Mouse (Mus musculus) forebrain, embryonic 14.5 days (tissue): ENCODE measurements around the gene Ddx11. TPM values are rescaled to one million over a fixed set of nuclear protein-coding genes. Genes with fewer than 3 reads are reported as not detected.

ENCODE experiments used
- ATAC-seq: fragments of 200-750 bp; cut with Nextera tagmentation; 2 replicates; pipeline ENCODE4 v1.8.0; 2017; ENCODE audit warnings: mild to moderate bottlenecking, moderate library complexity
- DNase-seq: peaks from one replicate; pipeline ENCODE4 v3.0.0-alpha.2; 2015; ENCODE audit warnings: low spot score
- H3K27ac ChIP-seq: fragments of 300-500 bp; sonication (generic); 2 replicates; pipeline ENCODE4 v1.5.1; 2014; ENCODE audit warnings: low read depth, mild to moderate bottlenecking, control low read depth, low read length, moderate library complexity
- H3K27me3 ChIP-seq: fragments of 300-500 bp; sonication (generic); replicated peaks from 2 replicates; pipeline ENCODE4 v1.6.1; 2014; ENCODE audit warnings: low read length, control low read depth, mixed read lengths; ENCODE audit not compliant: control insufficient read depth, insufficient read depth
- H3K36me3 ChIP-seq: fragments of 300-500 bp; sonication (generic); 2 replicates; pipeline ENCODE4 v1.6.1; 2014; ENCODE audit warnings: low read length, control low read depth; ENCODE audit not compliant: control insufficient read depth, insufficient read depth
- H3K4me1 ChIP-seq: fragments of 300-500 bp; sonication (generic); 2 replicates; pipeline ENCODE4 v1.6.1; 2014; ENCODE audit warnings: antibody characterized with exemption, low read length, control low read depth; ENCODE audit not compliant: control insufficient read depth, insufficient read depth
- H3K4me2 ChIP-seq: fragments of 300-500 bp; sonication (generic); 2 replicates; pipeline ENCODE4 v1.6.1; 2014; ENCODE audit warnings: mild to moderate bottlenecking, control low read depth, low read length
- H3K4me3 ChIP-seq: fragments of 300-500 bp; sonication (generic); 2 replicates; pipeline ENCODE4 v1.5.1; 2014; ENCODE audit warnings: low read depth, low read length, control low read depth
- H3K9ac ChIP-seq: fragments of 300-500 bp; sonication (generic); 2 replicates; pipeline ENCODE4 v1.6.1; 2014; ENCODE audit warnings: mild to moderate bottlenecking, low read length, control low read depth, moderate library complexity
- H3K9me3 ChIP-seq: fragments of 300-500 bp; sonication (generic); replicated peaks from 2 replicates; pipeline ENCODE4 v1.6.1; 2016; ENCODE audit warnings: low read length, control low read depth, mixed read lengths; ENCODE audit not compliant: control insufficient read depth
- WGBS: fragments of 180-500 bp; shearing (Covaris S2); extraction: QIAGEN DNeasy Blood & Tissue Kit; methylation state at CpG from one replicate; pipeline ENCODE4 v1.1.7; 2014; 5-methylcytosine and 5-hydroxymethylcytosine counted together
- polyA plus RNA-seq: library from polyadenylated mRNA; unstranded; fragments of >200 nt; fragmentation: Nextera tagmentation; extraction: Ambion mirVana; gene quantifications from 2 replicates; pipeline ENCODE4 v1.2.1, GENCODE M21; 2014

The Ddx11 gene
- polyA plus RNA-seq, 1 experiment from 2014 or later = 4.3 TPM

DNA sequence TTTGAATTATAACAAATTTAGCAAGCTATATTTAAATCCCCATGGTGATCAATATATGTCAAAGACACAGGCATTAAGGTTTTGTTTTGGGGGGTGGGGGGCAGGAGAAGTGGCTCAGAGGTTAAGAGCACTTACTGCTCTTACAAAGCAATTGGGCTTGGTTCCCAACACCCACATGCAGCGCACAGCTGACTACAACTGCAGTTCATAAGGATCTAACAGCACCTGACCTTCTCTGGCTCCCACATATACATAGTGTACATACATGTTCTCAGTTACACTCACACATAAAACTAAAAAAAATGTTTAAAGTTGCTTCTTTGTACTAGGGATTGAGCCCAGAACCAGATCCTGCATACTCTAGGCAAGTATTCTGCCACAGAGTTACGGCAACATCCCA is 31.9 kb upstream of the Ddx11 start:
- DNase-seq = no peak
- H3K27me3 ChIP-seq = no peaks in the 10 kb centered on the region
- H3K27ac ChIP-seq = no peak overlapping the region
- H3K4me3 ChIP-seq = no peak overlapping the region
- H3K4me1 ChIP-seq = no peaks in the 10 kb centered on the region
- H3K9me3 ChIP-seq = no peaks in the 10 kb centered on the region
- H3K9ac ChIP-seq = no peak overlapping the region
- H3K4me2 ChIP-seq = no peak overlapping the region
- no peak for ATAC-seq
- peaks cover 25% of the 10 kb centered on the region for H3K36me3 ChIP-seq
- WGBS = 89% methylated on average over 2 of the region's 2 CpGs

DNA sequence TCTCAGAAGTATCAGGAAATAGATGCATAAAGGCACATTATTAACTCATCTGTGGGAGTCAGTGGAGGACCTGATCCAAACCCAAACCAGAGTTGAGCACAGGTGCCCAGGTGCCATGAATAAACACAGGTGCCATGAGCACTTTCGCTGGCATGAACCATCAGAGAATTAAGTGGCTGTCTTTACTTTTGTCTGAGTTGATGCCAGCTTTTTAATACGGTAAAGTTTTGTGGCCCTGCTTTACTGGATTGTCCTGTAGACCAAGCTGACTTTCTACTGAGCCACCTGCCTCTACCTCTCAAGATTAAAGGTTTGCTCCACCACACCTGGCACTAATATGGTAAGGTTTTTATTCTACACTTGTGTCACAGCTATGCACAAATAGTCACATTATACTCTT is 31.3 kb upstream of the Ddx11 start:
- Histone ChIP-seq H3K9me3 (no peaks in the 10 kb centered on the region), H3K4me1 (no peaks in the 10 kb centered on the region), H3K27me3 (no peaks in the 10 kb centered on the region), H3K27ac (no peak overlapping the region), H3K4me2 (no peak overlapping the region), H3K9ac (no peak overlapping the region), H3K36me3 (peaks cover 19% of the 10 kb centered on the region), H3K4me3 (no peak overlapping the region)
- no peak for DNase-seq
- no peak for ATAC-seq
- WGBS = 98% methylated on average over 2 of the region's 2 CpGs

- Histone ChIP-seq H3K4me2 (no peak overlapping the region), H3K27me3 (no peaks in the 10 kb centered on the region), H3K36me3 (peaks cover 15% of the 10 kb centered on the region; the same call in 1 of the 2 replicates), H3K4me1 (no peaks in the 10 kb centered on the region), H3K9me3 (no peaks in the 10 kb centered on the region), H3K4me3 (no peak overlapping the region), H3K9ac (no peak overlapping the region), H3K27ac (no peak overlapping the region)
- ATAC-seq (no peak), DNase-seq (no peak)
- WGBS = 86% methylated on average over 3 of the region's 3 CpGs
Observed at GRCm38 (mm10) chr17:66092664-66093063, 30.7 kb upstream of the Ddx11 start.

DNA sequence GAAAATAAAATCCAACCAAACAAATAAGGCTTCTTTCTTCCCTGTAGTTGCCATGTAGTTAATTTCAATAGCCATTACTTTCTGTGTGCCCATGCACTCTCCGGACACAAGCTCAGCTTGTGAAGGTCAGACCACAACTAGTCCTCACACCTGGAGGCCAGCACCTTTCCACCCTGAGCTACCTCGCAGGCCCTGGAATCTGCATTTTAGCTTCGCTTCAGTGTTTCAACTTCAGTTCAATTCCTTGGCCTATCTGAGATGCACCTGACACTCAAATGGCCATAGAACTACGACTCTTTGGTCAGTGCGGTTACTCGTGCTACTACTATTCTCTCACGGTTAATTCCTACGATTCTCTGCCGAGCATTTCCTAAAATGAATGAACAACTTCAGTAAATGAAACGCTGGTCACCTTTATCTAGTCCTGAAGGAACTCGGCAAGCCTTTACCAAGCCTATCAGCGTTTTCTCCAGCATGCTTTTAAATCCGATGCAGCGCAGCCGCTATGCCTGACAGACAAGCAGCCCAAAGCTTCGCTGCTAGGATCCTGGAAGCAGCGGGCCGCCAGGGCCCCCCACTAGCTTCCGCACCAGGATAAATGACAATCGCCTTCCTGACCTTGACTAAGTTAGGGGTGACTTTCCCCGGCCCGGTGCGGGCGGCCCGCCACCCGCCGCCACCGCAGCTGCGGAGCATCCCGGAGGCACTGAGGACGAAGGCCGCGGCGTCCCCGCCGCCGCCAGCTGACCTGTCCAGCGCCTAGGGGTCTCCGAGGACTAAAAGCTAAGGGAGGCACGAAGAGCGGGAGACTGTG is 22.5 kb upstream of the Ddx11 start:
- Histone ChIP-seq H3K9me3 (no peaks in the 10 kb centered on the region), H3K9ac (peak overlapping the region; percentile 96), H3K4me2 (peak overlapping the region; percentile 98), H3K4me3 (peak overlapping the region; percentile 95), H3K27me3 (no peaks in the 10 kb centered on the region), H3K27ac (peak overlapping the region; percentile 94), H3K36me3 (no peaks in the 10 kb centered on the region), H3K4me1 (peaks cover 8% of the 10 kb centered on the region)
- DNase-seq (peak; percentile 45), ATAC-seq (no peak)
- WGBS = under 1% methylated on average over 41 of the region's 41 CpGs

DNA sequence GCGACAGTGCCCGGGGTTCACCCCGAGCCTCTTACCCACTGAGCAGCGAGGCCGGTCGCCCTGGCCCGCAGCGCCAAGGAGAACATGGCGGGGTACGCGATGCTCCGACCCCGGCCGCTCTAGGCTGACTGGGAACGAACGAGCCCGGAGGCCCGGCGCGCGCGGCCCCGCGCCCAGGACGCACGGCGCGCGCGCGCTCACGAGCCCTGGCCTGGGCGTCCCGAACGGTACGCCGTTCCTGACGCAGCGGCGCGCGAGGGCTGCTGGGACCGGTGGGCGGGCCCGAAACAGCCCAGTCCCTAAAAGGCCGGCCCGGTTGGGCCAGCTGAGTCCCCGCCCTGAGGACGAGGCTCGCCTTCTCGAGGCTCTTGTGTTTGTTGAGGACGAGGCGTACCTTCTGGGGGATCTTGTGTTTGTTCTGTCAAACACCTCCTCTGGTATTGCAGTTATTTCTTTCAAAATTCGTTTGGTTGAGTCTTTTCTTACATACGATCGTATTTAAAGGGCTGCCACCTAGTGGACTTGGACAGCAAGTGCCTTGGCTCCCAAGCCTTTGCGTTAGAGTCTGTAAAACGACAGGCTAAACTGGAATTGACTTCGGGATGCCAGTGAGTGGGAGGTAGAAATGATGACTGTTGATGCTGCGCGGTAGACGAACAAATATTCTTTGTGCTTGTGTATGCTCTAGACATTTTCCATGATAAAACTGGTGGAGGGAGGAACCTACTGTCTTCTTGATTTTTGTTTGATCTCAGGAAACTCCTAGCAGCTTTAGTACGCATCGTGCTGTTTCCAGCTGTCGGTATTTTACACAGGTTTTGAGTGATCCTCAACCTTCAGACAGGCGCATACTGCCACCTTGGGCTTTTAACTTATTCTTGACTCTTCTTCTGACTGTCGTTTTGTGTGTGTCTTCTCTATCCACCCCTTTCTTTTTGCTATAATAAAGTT is 21.7 kb upstream of the Ddx11 start, which contains the start of gene Ndufv2:
Ndufv2 (minus strand) TSS at position 180 of the 951 bp plus-strand sequence.
- H3K9me3 ChIP-seq = no peaks in the 10 kb centered on the region
- peak within 1 kb of the TSS; percentile 96 for H3K9ac ChIP-seq
- no peaks in the 10 kb centered on the region for H3K36me3 ChIP-seq
- ATAC-seq (peak; percentile 100), DNase-seq (peak; percentile 99)
- H3K27ac ChIP-seq = peak within 1 kb of the TSS; percentile 94
- WGBS = 1% methylated on average over 55 of the region's 67 CpGs
- peak within 1 kb of the TSS; percentile 98 for H3K4me2 ChIP-seq
- peaks cover 8% of the 10 kb centered on the region for H3K4me1 ChIP-seq
- peak within 1 kb of the TSS; percentile 95 for H3K4me3 ChIP-seq
- no peaks in the 10 kb centered on the region for H3K27me3 ChIP-seq

GRCm38 (mm10) chr17:66104076-66104475 is 19.2 kb upstream of the Ddx11 start:
- H3K9me3 ChIP-seq = no peaks in the 10 kb centered on the region
- WGBS = 87% methylated on average over 7 of the region's 7 CpGs
- no peak for ATAC-seq
- H3K27ac ChIP-seq = no peak overlapping the region
- no peak overlapping the region for H3K4me2 ChIP-seq
- H3K27me3 ChIP-seq = no peaks in the 10 kb centered on the region
- H3K4me3 ChIP-seq = no peak overlapping the region
- H3K4me1 ChIP-seq = peaks cover 8% of the 10 kb centered on the region
- DNase-seq = no peak
- H3K9ac ChIP-seq = no peak overlapping the region
- H3K36me3 ChIP-seq = no peaks in the 10 kb centered on the region

GRCm38 (mm10) chr17:66106601-66107267 is 16.6 kb upstream of the Ddx11 start:
- H3K4me3 ChIP-seq = no peak overlapping the region
- no peak for ATAC-seq
- H3K27ac ChIP-seq = no peak overlapping the region
- WGBS = 56% methylated on average over 10 of the region's 10 CpGs
- no peaks in the 10 kb centered on the region for H3K4me1 ChIP-seq
- no peaks in the 10 kb centered on the region for H3K9me3 ChIP-seq
- no peak overlapping the region for H3K4me2 ChIP-seq
- H3K36me3 ChIP-seq = no peaks in the 10 kb centered on the region
- H3K27me3 ChIP-seq = no peaks in the 10 kb centered on the region
- H3K9ac ChIP-seq = no peak overlapping the region
- peak; percentile 83 for DNase-seq

- no peak overlapping the region for H3K4me2 ChIP-seq
- peaks cover 6% of the 10 kb centered on the region; the same call in 1 of the 2 replicates for H3K4me1 ChIP-seq
- no peaks in the 10 kb centered on the region for H3K36me3 ChIP-seq
- DNase-seq (no peak), ATAC-seq (no peak)
- no peak overlapping the region for H3K27ac ChIP-seq
- no peak overlapping the region for H3K4me3 ChIP-seq
- H3K9me3 ChIP-seq = no peaks in the 10 kb centered on the region
- no peaks in the 10 kb centered on the region for H3K27me3 ChIP-seq
- WGBS = 67% methylated on average over 8 of the region's 8 CpGs
- no peak overlapping the region for H3K9ac ChIP-seq
Observed at GRCm38 (mm10) chr17:66107466-66107865, 15.9 kb upstream of the Ddx11 start.
